Mouse (Mus musculus) left cerebral cortex, postnatal 14 days (tissue): ENCODE data around the gene Slc28a2. TPM values are rescaled to one million over a fixed set of nuclear protein-coding genes. Genes with fewer than 3 reads are reported as not detected.
"Not testable (repeated sequence)": the region's sequence is repeated elsewhere in the genome, so short reads cannot be mapped to it uniquely, and the experiment has no call there.

Experiments
- DNase-seq, 2 experiments: peaks; one replicate each; pipeline ENCODE4 v3.0.0; 2021 to 2022; ENCODE audit warnings: low spot score in 2 of 2, mixed read lengths in 1 of 2
- intact Hi-C: fragments of 180-260 bp; cut with DNase I; formaldehyde crosslinking; loops from one replicate; pipeline ENCODE4 v1.15.1; 2025
- total RNA-seq, 2 experiments: library from RNA; stranded (reverse); gene quantifications; 2 replicates each; pipeline ENCODE4 v1.2.3; 2021

Slc28a2 gene
- total RNA-seq, 2 experiments from 2014 or later = not detected

DNA sequence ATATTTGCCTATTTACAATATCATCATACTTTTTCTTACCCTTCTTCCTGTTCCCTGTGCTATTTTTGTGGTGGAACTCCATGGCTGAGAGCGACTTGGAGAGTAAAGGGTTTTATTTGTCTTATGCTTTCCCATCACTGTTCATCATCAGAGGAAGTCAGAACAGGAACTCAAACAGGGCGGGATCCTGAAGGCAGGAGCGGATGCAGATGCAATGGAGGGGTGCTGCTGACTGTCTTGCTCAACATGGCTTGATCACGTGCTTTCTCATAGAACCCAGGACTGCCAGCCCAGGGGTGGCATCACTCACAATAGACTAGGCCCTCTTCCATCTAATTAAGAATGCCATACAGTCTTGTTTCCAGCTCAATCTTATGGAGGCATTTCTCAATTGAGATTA is 24.1 kb downstream of the Slc28a2 start:
- no peak for DNase-seq
- intact Hi-C loops = loop anchor here (10.0 kb wide), 1 partner anchor 64 kb away; no protein-coding TSS in a partner anchor

DNA sequence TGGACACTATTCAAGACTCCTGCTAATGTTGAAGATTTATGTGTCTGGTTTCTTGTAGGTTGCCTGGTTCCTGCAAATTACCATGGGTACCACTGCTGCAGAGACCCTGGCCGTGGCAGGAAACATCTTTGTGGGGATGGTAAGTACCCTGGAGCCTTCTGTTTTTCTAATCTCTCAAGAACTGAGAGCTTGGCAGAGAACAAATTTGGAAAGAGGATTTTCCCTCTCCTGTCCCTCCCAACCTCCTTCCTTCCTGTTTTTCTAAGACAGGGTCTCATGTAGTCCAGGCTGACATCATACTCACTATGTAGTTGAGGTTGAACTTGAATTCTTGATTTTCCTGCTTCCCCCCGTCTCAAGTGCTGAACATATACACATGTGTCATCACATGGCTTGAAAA is 26.1 kb downstream of the Slc28a2 start:
- intact Hi-C loops = loop anchor here (10.0 kb wide), 1 partner anchor 62 kb away; no protein-coding TSS in a partner anchor
- DNase-seq = no peak

DNA sequence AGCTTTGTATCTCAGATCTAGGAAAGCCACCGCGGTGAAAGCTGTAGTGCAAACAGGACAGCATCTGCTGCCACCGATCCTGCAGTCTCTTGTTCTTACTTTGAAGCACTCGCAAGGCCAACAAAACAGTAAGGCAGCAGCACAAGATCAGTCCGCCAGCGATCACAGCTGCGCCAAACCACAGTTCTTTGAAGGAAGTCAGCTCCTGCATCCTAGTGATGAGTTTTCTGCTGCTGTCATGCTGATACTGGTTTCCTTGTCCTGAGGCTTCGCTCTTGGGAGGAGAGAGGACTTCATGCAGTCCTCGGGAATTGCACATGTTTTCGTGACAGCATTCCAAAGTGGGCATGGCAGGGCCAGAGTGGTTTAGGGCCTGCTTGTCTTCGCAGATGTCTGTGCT is 40.6 kb downstream of the Slc28a2 start:
- DNase-seq = no peak
- intact Hi-C loops = loop anchor here (1.0 kb wide), 1 partner anchor 86 kb away; no protein-coding TSS in a partner anchor

DNA sequence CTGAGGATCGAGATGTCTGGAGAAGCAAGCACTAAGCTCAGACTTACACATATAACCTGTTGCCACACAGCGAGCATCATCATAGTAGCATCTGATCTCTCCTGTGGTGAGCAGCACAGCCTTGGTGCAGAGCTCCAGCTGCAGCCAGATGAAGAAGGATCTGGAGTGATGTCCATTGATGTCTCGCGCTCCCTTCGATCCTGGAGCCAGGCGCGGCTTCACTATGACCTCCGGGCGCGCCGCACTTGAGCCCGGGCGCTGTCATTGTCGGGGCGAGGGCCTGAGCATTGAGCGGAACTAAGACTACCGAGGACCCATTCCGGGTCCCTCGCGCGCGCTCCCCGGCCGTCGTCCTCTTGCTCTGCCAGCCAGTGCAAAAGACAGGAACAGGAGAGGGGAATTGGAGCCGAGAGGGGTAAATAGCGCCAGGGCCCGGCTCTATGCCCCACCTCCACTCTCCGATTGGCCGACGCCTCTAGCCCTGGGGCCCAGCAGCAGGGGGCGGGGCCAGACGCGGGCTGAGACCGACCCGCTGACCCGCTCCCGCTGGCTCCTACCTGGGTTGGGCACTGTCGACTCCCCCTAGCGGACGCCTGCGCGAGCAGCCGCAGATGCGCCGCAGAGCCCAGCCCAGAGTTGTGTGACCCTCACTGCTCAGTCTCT is 41.2 kb downstream of the Slc28a2 start:
- intact Hi-C loops = loop anchor here (1.0 kb wide), 1 partner anchor 86 kb away; no protein-coding TSS in a partner anchor
- peak; percentile 81 to 85 for DNase-seq

DNA sequence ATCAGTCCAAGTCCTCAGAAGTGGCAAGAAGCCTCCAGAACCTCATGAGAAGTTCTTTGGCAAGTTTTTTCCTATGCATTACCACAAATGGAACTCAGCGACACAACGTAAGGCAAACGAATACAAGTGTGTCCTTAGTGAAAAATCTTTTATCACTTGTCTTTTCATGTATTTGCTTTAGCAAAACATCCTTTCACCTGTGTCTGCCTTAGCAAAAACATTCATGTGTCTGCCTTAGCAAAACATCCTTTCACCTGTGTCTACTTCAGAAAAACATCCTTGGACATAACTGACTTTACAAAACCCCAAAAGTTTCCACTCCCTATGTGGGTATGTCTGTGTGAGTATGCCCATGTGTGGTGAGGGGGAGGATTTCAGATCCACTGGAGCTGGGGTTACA is 42.9 kb downstream of the Slc28a2 start:
- no peak for DNase-seq
- intact Hi-C loops = no loop called here

DNA sequence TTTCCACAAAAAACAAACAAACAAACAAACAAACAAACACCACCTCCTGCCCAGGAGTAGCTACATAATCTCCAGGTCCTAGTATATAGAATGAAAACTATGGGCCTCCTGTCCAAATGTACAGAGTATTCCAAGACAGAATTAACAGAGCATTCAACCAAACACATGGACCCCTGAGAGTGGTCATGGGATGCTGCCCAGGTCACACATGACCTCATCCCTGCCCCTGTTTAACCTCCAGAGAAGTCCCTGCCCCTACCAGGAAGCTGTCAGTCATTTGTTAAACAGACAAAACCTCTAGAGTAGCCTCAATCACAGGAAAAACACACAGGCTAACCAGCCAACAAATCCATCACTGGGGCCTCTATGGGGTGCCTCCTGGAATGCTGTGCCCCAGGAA is 50.3 kb downstream of the Slc28a2 start:
- DNase-seq = no peak
- intact Hi-C loops = no loop called here

DNA sequence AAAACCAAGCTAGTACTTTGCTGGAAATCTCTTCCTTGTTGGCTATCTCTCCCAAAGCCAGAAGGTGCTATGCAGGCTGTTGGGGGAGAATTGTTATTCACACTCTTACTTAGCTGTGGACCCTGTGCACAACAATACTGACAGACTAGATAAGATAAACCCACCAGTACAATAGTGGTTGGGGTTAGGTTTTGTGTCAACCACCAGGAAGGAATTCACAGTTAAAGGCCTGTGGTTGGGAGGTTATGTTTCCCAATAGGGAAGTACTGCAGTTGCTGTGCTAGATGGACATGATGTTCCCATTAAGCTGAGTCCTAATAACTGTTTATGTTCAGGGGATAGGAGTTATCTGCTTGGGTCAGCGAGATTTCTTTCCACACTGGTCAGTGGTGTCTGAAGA is 57.5 kb downstream of the Slc28a2 start:
- DNase-seq, intact Hi-C loops: not testable (repeated sequence)

DNA sequence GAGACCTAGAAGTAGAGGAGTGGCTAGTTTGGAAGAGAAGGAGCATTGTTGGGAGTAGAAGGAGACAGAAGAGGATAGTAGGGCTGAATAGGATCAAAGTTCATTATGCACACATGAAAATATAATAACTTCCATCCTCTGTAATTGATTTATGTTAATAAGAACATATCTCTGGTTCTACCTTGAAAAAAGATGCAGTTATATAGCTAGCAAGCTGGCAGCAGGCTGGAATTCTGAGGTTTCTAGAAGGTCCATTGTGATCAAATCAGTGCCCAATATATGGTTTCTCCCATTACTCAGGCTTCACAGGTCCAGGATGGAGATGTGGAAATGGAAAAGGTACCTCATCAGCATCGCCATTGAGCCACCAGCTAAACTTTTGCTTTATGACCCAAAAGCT is 58.4 kb downstream of the Slc28a2 start, which contains the start of gene Gm14085:
TSS of gene Gm14085 (plus strand) at position 301 of the 400 bp plus-strand sequence.
- no peak for DNase-seq
- intact Hi-C loops = no loop called here

DNA sequence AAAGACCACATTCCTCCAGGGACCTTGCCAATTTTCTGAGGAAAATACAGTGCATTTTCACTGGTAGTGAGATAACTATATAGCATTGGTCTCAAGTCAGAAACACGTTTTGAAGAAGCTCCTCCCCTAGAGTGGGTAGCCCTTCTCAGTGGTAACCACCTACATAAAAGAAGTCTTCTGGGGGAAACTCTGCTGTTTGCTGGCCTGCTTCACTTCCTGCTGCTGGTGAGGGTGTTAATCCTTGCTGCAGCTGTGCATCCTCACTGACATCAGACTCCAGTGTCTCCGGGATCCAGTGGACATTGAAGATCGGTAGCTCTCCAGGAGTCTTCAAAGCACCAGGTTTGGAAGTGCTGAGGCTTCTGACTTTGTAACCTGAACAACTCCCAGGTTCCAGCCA is 59.4 kb downstream of the Slc28a2 start:
- intact Hi-C loops, DNase-seq: not testable (repeated sequence)

DNA sequence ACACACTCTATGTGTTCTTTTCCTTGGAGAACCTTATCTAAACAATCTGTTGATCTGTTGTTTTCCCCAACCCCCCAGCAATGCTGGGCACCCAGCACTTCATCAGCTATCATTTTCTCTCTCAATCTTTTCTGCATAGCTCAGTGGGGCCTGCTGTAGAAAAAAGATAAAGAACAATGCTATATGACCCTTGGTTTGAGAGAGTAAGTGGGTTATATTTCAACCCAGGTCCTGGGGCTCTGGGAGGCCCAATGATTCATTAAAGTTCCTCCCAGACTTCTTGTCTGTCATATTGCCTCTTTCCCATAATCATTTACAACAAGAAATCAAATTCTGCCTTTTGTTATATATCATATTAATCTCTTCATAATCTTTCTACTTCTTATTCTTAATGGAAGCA is 59.8 kb downstream of the Slc28a2 start:
- intact Hi-C loops, DNase-seq: not testable (repeated sequence)

DNA sequence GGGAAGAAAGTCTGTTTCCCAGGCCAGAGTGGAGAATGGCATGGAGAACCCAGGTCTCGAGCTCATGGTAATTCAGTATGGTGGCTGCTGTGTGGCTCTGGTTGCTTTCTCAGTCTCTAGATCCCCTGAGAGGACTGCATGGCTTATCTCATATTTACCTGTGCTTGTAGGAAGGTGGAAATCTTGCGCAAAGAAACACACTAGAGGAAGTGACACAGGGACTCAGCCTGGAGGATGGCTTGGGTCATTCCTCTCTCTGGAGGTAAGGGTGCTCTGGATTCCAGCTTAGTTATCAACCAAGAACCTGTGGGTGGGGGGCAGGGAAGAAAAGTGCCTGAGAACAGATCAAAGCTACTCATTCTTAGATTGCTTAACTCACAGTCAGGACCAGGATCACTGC is 60.4 kb downstream of the Slc28a2 start:
- no peak for DNase-seq
- intact Hi-C loops = no loop called here

Other genes with a start within 250 kb of the Slc28a2 start
- under 1 TPM in 1 of 2 experiments, not detected in 1; 0.13 TPM for gene Patl2, start 240.3 kb upstream of the Slc28a2 start, total RNA-seq
- gene Terb2, start 240.2 kb upstream of the Slc28a2 start, total RNA-seq = not detected
- 10 to 100 TPM; 11.9 to 14.4 TPM for gene Sord, start 191.7 kb upstream of the Slc28a2 start, total RNA-seq
- gene Duox2, start 128.0 kb upstream of the Slc28a2 start, total RNA-seq = under 1 TPM in 1 of 2 experiments, not detected in 1; 0.09 TPM
- not detected for gene Duoxa2, start 127.6 kb upstream of the Slc28a2 start, total RNA-seq
- gene Duoxa1, start 112.7 kb upstream of the Slc28a2 start, total RNA-seq = not detected
- under 1 TPM; 0.07 to 0.15 TPM for gene Duox1, start 110.8 kb upstream of the Slc28a2 start, total RNA-seq
- 10 to 100 TPM; 75.3 to 77.1 TPM for gene Shf, start 57.3 kb upstream of the Slc28a2 start, total RNA-seq
- gene Gm14085, start 58.5 kb downstream of the Slc28a2 start, total RNA-seq = not detected
- gene Gatm, start 184.8 kb downstream of the Slc28a2 start, total RNA-seq = 10 to 100 TPM; 56.6 to 58.7 TPM
- under 1 TPM; 0.46 to 0.63 TPM for gene AA467197, start 210.5 kb downstream of the Slc28a2 start, total RNA-seq